Mouse (Mus musculus): ENCODE data around the gene Slc25a35. TPM values are rescaled to one million over a fixed set of nuclear protein-coding genes. Genes with fewer than 3 reads are reported as not detected.

Gene Slc25a35
- total and polyA plus RNA-seq, 3 experiments, result 0.83 to 1.6 TPM; not detected in 1

DNA sequence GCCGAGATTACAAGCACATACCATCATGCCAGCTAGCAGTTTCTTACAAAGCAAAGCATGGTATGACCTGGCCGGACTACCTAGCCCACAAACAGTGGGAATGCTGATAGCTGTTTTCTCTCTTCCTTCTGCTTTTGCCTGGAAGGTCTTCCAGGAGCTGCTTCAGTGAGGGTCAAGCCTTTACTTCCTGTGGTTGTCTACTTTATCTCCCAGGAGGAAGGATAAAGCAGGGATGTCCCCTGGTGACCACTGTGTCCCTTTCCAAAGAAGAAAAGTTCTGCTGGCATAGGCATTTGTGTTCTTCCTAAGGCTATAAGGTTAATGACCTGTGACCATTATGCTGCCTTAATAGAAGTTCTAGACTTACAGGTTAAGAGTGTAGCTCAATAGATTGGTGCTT is 4.5 kb upstream of the Slc25a35 start:
- peaks cover 3 to 17% of the 10 kb centered on the region in 2 experiments; a peak in 3 of 4 replicates for H3K4me1 ChIP-seq (ENCODE audit: control insufficient read depth in 1 of 2, insufficient read depth in 2 of 2)
- no peak overlapping the region for H3K9ac ChIP-seq (ENCODE audit: insufficient read depth, low read depth)
- no peaks in the 10 kb centered on the region for H3K36me3 ChIP-seq (replicated peaks in 1 of 2; ENCODE audit: control insufficient read depth in 1 of 2, insufficient read depth in 1 of 2, low read length in 1 of 2)
- no peak overlapping the region for H3K4me2 ChIP-seq (ENCODE audit: insufficient read depth, low read depth, poor library complexity, severe bottlenecking)
- no peaks in the 10 kb centered on the region for H3K9me3 ChIP-seq (replicated peaks; ENCODE audit: low read length)
- dilution Hi-C loops (cut with MboI; ENCODE audit: extremely low pct_ligation_motif_present, extremely low pct_unique_long_range_greater_than_20kb, low sequenced_read_pairs) (no loop called here), in situ Hi-C loops (cut with MboI; ENCODE audit: low pct_ligation_motif_present, low pct_unique_long_range_greater_than_20kb, low sequenced_read_pairs) (no loop called here)
- H3K4me3 ChIP-seq (replicated peaks in 1 of 3; ENCODE audit: low read depth in 2 of 3, low read length in 2 of 3, poor library complexity in 1 of 3), result no peak overlapping the region
- H3K27me3 ChIP-seq (replicated peaks), result peaks cover 28% of the 10 kb centered on the region
- no peaks in the 10 kb centered on the region for H3K79me2 ChIP-seq (replicated peaks; ENCODE audit: control insufficient read depth, extremely low read depth, insufficient read depth, poor library complexity, severe bottlenecking)
- no peak for TF ChIP-seq UBTF (IDR thresholded peaks at IDR 0.05; ENCODE audit: low read depth, low read length)
- TF ChIP-seq E2F4 (IDR thresholded peaks at IDR 0.05; ENCODE audit: insufficient replicate concordance, low read depth, low read length), result no peak
- no peak for TF ChIP-seq MYC (IDR thresholded peaks at IDR 0.05; ENCODE audit: low read depth, low read length)
- TF ChIP-seq POLR2AphosphoS2 (IDR thresholded peaks at IDR 0.05; ENCODE audit: low read depth, low read length), result no peak
- TF ChIP-seq MEF2A (IDR thresholded peaks at IDR 0.05; ENCODE audit: borderline replicate concordance, low read depth, low read length), result no peak
- no peak for TF ChIP-seq USF1 (IDR thresholded peaks at IDR 0.05; ENCODE audit: low read depth, low read length)
- TF ChIP-seq RAD21 (IDR thresholded peaks at IDR 0.05; ENCODE audit: low read depth, low read length), result no peak
- no peak for TF ChIP-seq RCOR1 (conservative IDR thresholded peaks at IDR 0.05; ENCODE audit: low read depth, low read length)
- no peak for TF ChIP-seq MXI1 (IDR thresholded peaks at IDR 0.05; ENCODE audit: low read depth, low read length)
- TF ChIP-seq EP300 (IDR thresholded peaks at IDR 0.05; ENCODE audit: low read length), result no peak
- no peak for TF ChIP-seq ZC3H11A (IDR thresholded peaks at IDR 0.05; ENCODE audit: low read depth, low read length)
- no peak for TF ChIP-seq KAT2A (IDR thresholded peaks at IDR 0.05; ENCODE audit: insufficient replicate concordance, low read length)
- no peak for TF ChIP-seq NRF1 (IDR thresholded peaks at IDR 0.05; ENCODE audit: low read depth, low read length)
- TF ChIP-seq ETS1 (conservative IDR thresholded peaks at IDR 0.05; ENCODE audit: low read depth, low read length), result no peak
- TF ChIP-seq NELFE (IDR thresholded peaks at IDR 0.05; ENCODE audit: low read depth, low read length), result no peak
- TF ChIP-seq USF2 (conservative IDR thresholded peaks at IDR 0.05; ENCODE audit: low read depth, low read length), result no peak
- TF ChIP-seq JUN (IDR thresholded peaks at IDR 0.05; ENCODE audit: insufficient read depth, low read depth, low read length), result no peak
- no peak for DNase-seq (ENCODE audit: extremely low read depth)
- no peak overlapping the region for H3K27ac ChIP-seq (ENCODE audit: insufficient read depth, low read depth)

DNA sequence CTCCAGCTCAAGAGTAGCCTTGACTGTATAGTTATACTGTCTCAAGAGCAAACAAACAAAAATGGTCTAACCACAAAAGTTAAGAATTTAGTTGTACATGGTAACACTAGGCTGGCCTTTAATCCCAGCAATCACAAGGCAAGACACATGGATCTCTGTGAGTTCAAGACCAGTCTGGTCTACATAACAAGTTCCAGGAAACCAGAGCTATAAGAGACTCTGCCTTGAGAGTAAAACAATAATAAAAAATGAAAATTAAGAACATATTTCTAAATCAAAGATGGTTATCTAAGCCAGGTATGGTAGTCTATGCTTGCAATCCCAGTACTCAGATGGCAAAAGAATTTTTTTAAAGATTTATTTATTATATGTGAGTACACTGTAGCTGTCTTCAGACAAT is 2.9 kb upstream of the Slc25a35 start:
- dilution Hi-C loops (cut with MboI; ENCODE audit: extremely low pct_ligation_motif_present, extremely low pct_unique_long_range_greater_than_20kb, low sequenced_read_pairs) (no loop called here), in situ Hi-C loops (cut with MboI; ENCODE audit: low pct_ligation_motif_present, low pct_unique_long_range_greater_than_20kb, low sequenced_read_pairs) (no loop called here)
- Histone ChIP-seq H3K36me3 (replicated peaks in 1 of 2; ENCODE audit: control insufficient read depth in 1 of 2, insufficient read depth in 1 of 2, low read length in 1 of 2) (peaks cover 0 to 4% of the 10 kb centered on the region in 2 experiments), H3K9me3 (replicated peaks; ENCODE audit: low read length) (no peaks in the 10 kb centered on the region), H3K4me3 (replicated peaks in 1 of 3; ENCODE audit: low read depth in 2 of 3, low read length in 2 of 3, poor library complexity in 1 of 3) (no peak overlapping the region), H3K4me1 (ENCODE audit: control insufficient read depth in 1 of 2, insufficient read depth in 2 of 2) (peaks cover 6 to 21% of the 10 kb centered on the region in 2 experiments; a peak in 3 of 4 replicates), H3K79me2 (replicated peaks; ENCODE audit: control insufficient read depth, extremely low read depth, insufficient read depth, poor library complexity, severe bottlenecking) (no peaks in the 10 kb centered on the region), H3K9ac (ENCODE audit: insufficient read depth, low read depth) (no peak overlapping the region), H3K4me2 (ENCODE audit: insufficient read depth, low read depth, poor library complexity, severe bottlenecking) (no peak overlapping the region), H3K27ac (ENCODE audit: insufficient read depth, low read depth) (no peak overlapping the region), H3K27me3 (replicated peaks) (peaks cover 21% of the 10 kb centered on the region)
- DNase-seq (ENCODE audit: extremely low read depth), result no peak
- TF ChIP-seq POLR2AphosphoS2 (IDR thresholded peaks at IDR 0.05; ENCODE audit: low read depth, low read length), result no peak
- no peak for TF ChIP-seq GABPA (IDR thresholded peaks at IDR 0.05; ENCODE audit: insufficient replicate concordance, low read depth, low read length)
- no peak for TF ChIP-seq ZC3H11A (IDR thresholded peaks at IDR 0.05; ENCODE audit: low read depth, low read length)
- TF ChIP-seq JUN (IDR thresholded peaks at IDR 0.05; ENCODE audit: insufficient read depth, low read depth, low read length), result no peak
- no peak for TF ChIP-seq USF2 (conservative IDR thresholded peaks at IDR 0.05; ENCODE audit: low read depth, low read length)
- TF ChIP-seq ZNF384 (IDR thresholded peaks at IDR 0.05; ENCODE audit: low read depth, low read length), result no peak
- no peak for TF ChIP-seq UBTF (IDR thresholded peaks at IDR 0.05; ENCODE audit: low read depth, low read length)
- TF ChIP-seq RCOR1 (conservative IDR thresholded peaks at IDR 0.05; ENCODE audit: low read depth, low read length), result no peak
- no peak for TF ChIP-seq IRF4 (IDR thresholded peaks at IDR 0.05; ENCODE audit: low read depth, low read length)
- TF ChIP-seq PAX5 (IDR thresholded peaks at IDR 0.05; ENCODE audit: low read length), result no peak
- no peak for TF ChIP-seq EP300 (IDR thresholded peaks at IDR 0.05; ENCODE audit: low read length)
- no peak for TF ChIP-seq TBP (conservative IDR thresholded peaks at IDR 0.05; ENCODE audit: low read depth, low read length)
- no peak for TF ChIP-seq MYC (IDR thresholded peaks at IDR 0.05; ENCODE audit: low read depth, low read length)
- TF ChIP-seq BHLHE40 (IDR thresholded peaks at IDR 0.05; ENCODE audit: low read depth, low read length), result no peak
- no peak for TF ChIP-seq KAT2A (IDR thresholded peaks at IDR 0.05; ENCODE audit: insufficient replicate concordance, low read length)
- no peak for TF ChIP-seq TCF12 (IDR thresholded peaks at IDR 0.05; ENCODE audit: low read depth, low read length)
